Mouse (Mus musculus): ENCODE results near the gene Vmn1r200. TPM values are rescaled to one million over a fixed set of nuclear protein-coding genes. Genes with fewer than 3 reads are reported as not detected.
"Not testable (repeated sequence)": the region's sequence is repeated elsewhere in the genome, so short reads cannot be mapped to it uniquely, and the experiment has no call there.

Gene Vmn1r200
- polyA plus RNA-seq (2012; rRNA removed) (not detected in 2 replicates), polyA plus RNA-seq (2014; fragmentation: Nextera tagmentation; extraction: Ambion mirVana) (not detected in 2 replicates)

DNA sequence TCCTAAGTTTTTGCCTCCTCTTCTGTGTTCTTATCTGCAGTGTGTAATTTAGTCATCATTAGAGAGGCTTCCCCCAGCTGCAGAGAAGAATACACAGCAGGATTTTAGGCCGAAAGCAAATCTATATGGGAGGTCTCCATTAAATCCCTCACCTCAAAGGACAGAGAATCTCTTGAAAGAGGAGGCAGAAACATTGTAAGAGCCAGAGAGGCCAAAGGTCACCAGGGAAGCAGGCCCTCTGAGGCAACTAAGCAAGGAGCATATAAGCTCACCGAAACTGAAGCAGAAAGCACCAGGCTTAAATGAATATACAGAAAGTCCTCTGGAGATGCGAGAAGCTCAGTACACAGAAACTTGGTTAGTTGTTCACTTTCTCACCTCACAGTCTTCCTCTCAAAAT is at the start of gene Vmn1r200:
Vmn1r200 (plus strand) TSS at position 301 of the 400 bp plus-strand sequence.
- H3K4me3 ChIP-seq (replicated peaks; ENCODE audit: low read length) = no peak within 1 kb of the TSS
- no peak for DNase-seq (ENCODE audit: low spot score)
- H3K27me3 ChIP-seq (ENCODE audit: control insufficient read depth, insufficient read depth, low read length) = no peaks in the 10 kb centered on the region
- ATAC-seq (ENCODE audit: low FRiP score, low read depth) = no peak
- no peaks in the 10 kb centered on the region for H3K9me3 ChIP-seq (ENCODE audit: control insufficient read depth, low read length)
- no peak within 1 kb of the TSS for H3K4me2 ChIP-seq (replicated peaks; ENCODE audit: low read depth, low read length, severe bottlenecking)
- 24% methylated on average over 3 of the region's 3 CpGs for WGBS
- H3K4me1 ChIP-seq (ENCODE audit: control insufficient read depth, insufficient read depth, low read length) = no peaks in the 10 kb centered on the region
- no peak for TF ChIP-seq POLR2A (IDR thresholded peaks at IDR 0.05; ENCODE audit: borderline replicate concordance, extremely low read depth, insufficient read depth, insufficient read length)
- H3K27ac ChIP-seq (replicated peaks; ENCODE audit: low read depth, low read length) = no peak within 1 kb of the TSS
- H3K36me3 ChIP-seq (ENCODE audit: control insufficient read depth, insufficient read depth, low read length) = no peaks in the 10 kb centered on the region
- no peak within 1 kb of the TSS for H3K9ac ChIP-seq (ENCODE audit: low read depth, low read length, severe bottlenecking)

DNA sequence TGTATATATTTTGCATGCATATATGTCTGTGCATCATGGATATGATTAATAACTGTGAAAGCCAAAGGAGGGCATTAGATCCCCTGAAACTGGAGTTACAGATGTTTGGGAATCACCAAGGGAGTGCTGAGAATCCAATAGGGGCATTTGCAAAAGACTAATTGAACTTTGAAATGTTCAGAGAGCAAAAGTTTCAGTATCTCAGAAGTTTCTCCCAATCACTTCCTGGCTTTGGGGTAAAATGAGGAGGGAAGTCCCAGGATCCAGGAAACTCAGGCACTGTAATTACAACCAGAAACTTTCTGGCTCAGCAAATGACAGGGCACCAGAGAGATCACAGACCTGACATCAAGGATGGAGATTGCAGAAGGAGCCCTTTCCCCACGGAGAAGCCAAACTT is 40.1 kb upstream of the Vmn1r200 start, which contains the start of gene Vmn1r198:
Vmn1r198 (plus strand) TSS at position 301 of the 400 bp plus-strand sequence.
- H3K4me3 ChIP-seq (replicated peaks; ENCODE audit: low read length) = no peak within 1 kb of the TSS
- H3K4me2 ChIP-seq (replicated peaks; ENCODE audit: low read depth, low read length, severe bottlenecking) = no peak within 1 kb of the TSS
- H3K36me3 ChIP-seq (ENCODE audit: control insufficient read depth, insufficient read depth, low read length) = no peaks in the 10 kb centered on the region
- DNase-seq (ENCODE audit: low spot score) (no peak), ATAC-seq (ENCODE audit: low FRiP score, low read depth) (no peak)
- no peak for TF ChIP-seq POLR2A (IDR thresholded peaks at IDR 0.05; ENCODE audit: borderline replicate concordance, extremely low read depth, insufficient read depth, insufficient read length)
- no peak within 1 kb of the TSS for H3K9ac ChIP-seq (ENCODE audit: low read depth, low read length, severe bottlenecking)
- H3K9me3 ChIP-seq (ENCODE audit: control insufficient read depth, low read length) = no peaks in the 10 kb centered on the region
- no peaks in the 10 kb centered on the region for H3K27me3 ChIP-seq (ENCODE audit: control insufficient read depth, insufficient read depth, low read length)
- H3K4me1 ChIP-seq (ENCODE audit: control insufficient read depth, insufficient read depth, low read length) = no peaks in the 10 kb centered on the region
- WGBS = 12% methylated on average over 1 of the region's 1 CpGs
- H3K27ac ChIP-seq (replicated peaks; ENCODE audit: low read depth, low read length) = no peak within 1 kb of the TSS

DNA sequence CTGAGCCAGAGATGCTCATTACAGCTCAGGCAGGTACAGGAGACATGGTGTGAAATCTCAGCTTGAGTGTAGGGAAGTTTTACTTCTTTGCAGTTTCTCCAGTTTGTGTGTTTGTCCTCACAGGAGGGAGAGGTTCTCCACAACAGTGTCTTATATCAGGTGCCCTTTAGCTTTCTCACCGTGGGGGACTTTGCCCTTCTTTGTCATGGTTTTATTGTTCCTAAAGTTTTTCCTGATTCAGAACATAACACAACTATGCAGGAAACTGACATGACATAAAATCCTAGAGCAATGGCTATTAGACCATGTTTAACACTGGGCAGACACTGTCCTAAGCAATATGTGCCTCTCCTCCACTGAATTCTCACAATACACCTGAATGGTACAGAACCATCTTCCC is 39.4 kb upstream of the Vmn1r200 start:
- no peak for ATAC-seq (ENCODE audit: low FRiP score, low read depth)
- no peaks in the 10 kb centered on the region for H3K36me3 ChIP-seq (ENCODE audit: control insufficient read depth, insufficient read depth, low read length)
- TF ChIP-seq POLR2A (IDR thresholded peaks at IDR 0.05; ENCODE audit: borderline replicate concordance, extremely low read depth, insufficient read depth, insufficient read length) = no peak
- no peak overlapping the region for H3K27ac ChIP-seq (replicated peaks; ENCODE audit: low read depth, low read length)
- H3K9me3 ChIP-seq (ENCODE audit: control insufficient read depth, low read length) = no peaks in the 10 kb centered on the region
- no peaks in the 10 kb centered on the region for H3K27me3 ChIP-seq (ENCODE audit: control insufficient read depth, insufficient read depth, low read length)
- H3K4me2 ChIP-seq (replicated peaks; ENCODE audit: low read depth, low read length, severe bottlenecking) = no peak overlapping the region
- no peak for DNase-seq (ENCODE audit: low spot score)
- no peak overlapping the region for H3K4me3 ChIP-seq (replicated peaks; ENCODE audit: low read length)
- whole genome bisulfite sequencing = 75% methylated on average over 1 of the region's 1 CpGs
- H3K9ac ChIP-seq (ENCODE audit: low read depth, low read length, severe bottlenecking) = no peak overlapping the region
- no peaks in the 10 kb centered on the region for H3K4me1 ChIP-seq (ENCODE audit: control insufficient read depth, insufficient read depth, low read length)

DNA sequence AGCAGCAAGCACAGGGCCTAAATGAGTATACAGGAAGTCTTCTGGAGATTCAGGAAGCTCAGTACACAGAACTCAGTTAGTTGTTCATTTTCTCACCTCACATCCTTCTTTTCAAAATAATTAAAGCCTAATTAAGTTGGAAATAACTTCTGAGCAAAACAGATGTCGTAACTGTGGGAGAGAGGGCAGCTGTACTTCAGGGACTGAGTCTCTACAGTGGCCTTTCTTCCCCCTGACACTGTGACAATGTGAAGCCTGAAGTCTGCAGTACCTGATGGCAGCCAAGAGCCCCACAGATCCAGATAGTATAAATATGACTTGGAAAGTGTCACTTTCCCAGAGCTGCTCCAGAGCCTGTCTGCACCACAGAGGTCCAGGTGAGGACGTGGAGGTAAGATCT is 10.7 kb upstream of the Vmn1r200 start, which contains the start of gene Vmn1r199:
Vmn1r199 (plus strand) TSS at position 301 of the 400 bp plus-strand sequence.
- H3K36me3 ChIP-seq (ENCODE audit: control insufficient read depth, insufficient read depth, low read length) = no peaks in the 10 kb centered on the region
- 57% methylated on average over 2 of the region's 2 CpGs for WGBS
- no peaks in the 10 kb centered on the region for H3K27me3 ChIP-seq (ENCODE audit: control insufficient read depth, insufficient read depth, low read length)
- H3K27ac ChIP-seq (replicated peaks; ENCODE audit: low read depth, low read length) = no peak within 1 kb of the TSS
- no peaks in the 10 kb centered on the region for H3K4me1 ChIP-seq (ENCODE audit: control insufficient read depth, insufficient read depth, low read length)
- no peak within 1 kb of the TSS for H3K9ac ChIP-seq (ENCODE audit: low read depth, low read length, severe bottlenecking)
- no peak for TF ChIP-seq POLR2A (IDR thresholded peaks at IDR 0.05; ENCODE audit: borderline replicate concordance, extremely low read depth, insufficient read depth, insufficient read length)
- no peaks in the 10 kb centered on the region for H3K9me3 ChIP-seq (ENCODE audit: control insufficient read depth, low read length)
- no peak within 1 kb of the TSS for H3K4me3 ChIP-seq (replicated peaks; ENCODE audit: low read length)
- H3K4me2 ChIP-seq (replicated peaks; ENCODE audit: low read depth, low read length, severe bottlenecking) = no peak within 1 kb of the TSS
- DNase-seq (ENCODE audit: low spot score) (no peak), ATAC-seq (ENCODE audit: low FRiP score, low read depth) (no peak)

DNA sequence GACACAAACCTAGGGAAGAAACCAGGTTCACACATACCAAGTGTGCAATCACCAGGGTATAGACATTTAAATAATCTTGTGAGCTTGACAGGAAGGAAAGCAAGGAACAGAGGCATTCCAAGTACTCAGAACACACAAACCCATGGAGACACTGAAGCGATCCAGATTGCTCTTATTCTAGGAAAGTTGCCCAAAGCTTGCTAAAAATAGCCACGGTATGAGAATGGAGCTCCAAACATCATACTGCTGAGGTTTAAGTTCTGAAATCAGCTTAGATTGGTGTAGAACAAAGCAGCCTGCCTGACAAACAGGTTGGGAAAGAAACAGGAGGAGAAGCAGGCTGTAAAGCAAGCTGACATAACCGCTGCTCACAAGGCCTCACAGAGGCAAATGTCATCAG is 9.0 kb upstream of the Vmn1r200 start:
- DNase-seq (ENCODE audit: low spot score) = peak; percentile 15
- not testable (repeated sequence) for H3K4me1 ChIP-seq (ENCODE audit: control insufficient read depth, insufficient read depth, low read length); H3K4me2 ChIP-seq (replicated peaks; ENCODE audit: low read depth, low read length, severe bottlenecking); H3K36me3 ChIP-seq (ENCODE audit: control insufficient read depth, insufficient read depth, low read length); H3K27ac ChIP-seq (replicated peaks; ENCODE audit: low read depth, low read length); H3K9me3 ChIP-seq (ENCODE audit: control insufficient read depth, low read length); ATAC-seq (ENCODE audit: low FRiP score, low read depth); H3K9ac ChIP-seq (ENCODE audit: low read depth, low read length, severe bottlenecking); H3K27me3 ChIP-seq (ENCODE audit: control insufficient read depth, insufficient read depth, low read length); H3K4me3 ChIP-seq (replicated peaks; ENCODE audit: low read length)
- WGBS = 62% methylated on average over 3 of the region's 3 CpGs

DNA sequence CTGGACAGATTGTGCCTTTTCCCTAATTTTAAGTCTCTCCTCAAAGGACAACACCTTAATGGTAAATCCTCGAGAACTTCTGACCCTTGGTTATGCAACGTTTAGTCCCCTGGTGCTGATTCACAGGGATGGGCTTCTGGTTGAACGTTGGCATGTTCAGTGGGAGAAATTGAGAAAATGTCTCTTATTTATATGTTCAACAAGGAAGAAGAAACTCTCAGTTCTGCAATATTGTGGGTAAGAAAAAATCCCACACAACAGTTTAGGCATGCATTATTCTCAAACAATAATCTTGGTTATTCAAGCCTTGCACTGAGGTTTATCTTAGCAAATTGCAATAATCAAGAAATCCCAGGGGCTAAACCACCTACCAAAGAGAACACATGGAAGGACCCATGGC is 6.8 kb upstream of the Vmn1r200 start:
- no peak for TF ChIP-seq POLR2A (IDR thresholded peaks at IDR 0.05; ENCODE audit: borderline replicate concordance, extremely low read depth, insufficient read depth, insufficient read length)
- no peak overlapping the region for H3K4me3 ChIP-seq (replicated peaks; ENCODE audit: low read length)
- ATAC-seq (ENCODE audit: low FRiP score, low read depth) (no peak), DNase-seq (ENCODE audit: low spot score) (no peak)
- H3K27me3 ChIP-seq (ENCODE audit: control insufficient read depth, insufficient read depth, low read length) = no peaks in the 10 kb centered on the region
- no peak overlapping the region for H3K27ac ChIP-seq (replicated peaks; ENCODE audit: low read depth, low read length)
- H3K4me1 ChIP-seq (ENCODE audit: control insufficient read depth, insufficient read depth, low read length) = no peaks in the 10 kb centered on the region
- H3K9ac ChIP-seq (ENCODE audit: low read depth, low read length, severe bottlenecking) = no peak overlapping the region
- WGBS = 79% methylated on average over 3 of the region's 3 CpGs
- no peaks in the 10 kb centered on the region for H3K9me3 ChIP-seq (ENCODE audit: control insufficient read depth, low read length)
- H3K4me2 ChIP-seq (replicated peaks; ENCODE audit: low read depth, low read length, severe bottlenecking) = no peak overlapping the region
- H3K36me3 ChIP-seq (ENCODE audit: control insufficient read depth, insufficient read depth, low read length) = no peaks in the 10 kb centered on the region

All from limb, embryonic 14.5 days (tissue).